Mouse (Mus musculus) retina, adult 2 months (tissue): ENCODE results near the gene E4f1.
A peak's percentile ranks its signal among the peaks of the same experiment; 100 is the strongest.

Experiments used
- DNase-seq: peaks from one replicate; pipeline ENCODE4 v3.0.0-alpha.2; 2012; ENCODE audit warnings: low read depth, low spot score

The E4f1 gene

GRCm38 (mm10) chr17:24481027-24481815 is 11.1 kb upstream of the E4f1 start:
- no peak for DNase-seq

GRCm38 (mm10) chr17:24480201-24480826 is 10.2 kb upstream of the E4f1 start:
- DNase-seq: no peak

DNA sequence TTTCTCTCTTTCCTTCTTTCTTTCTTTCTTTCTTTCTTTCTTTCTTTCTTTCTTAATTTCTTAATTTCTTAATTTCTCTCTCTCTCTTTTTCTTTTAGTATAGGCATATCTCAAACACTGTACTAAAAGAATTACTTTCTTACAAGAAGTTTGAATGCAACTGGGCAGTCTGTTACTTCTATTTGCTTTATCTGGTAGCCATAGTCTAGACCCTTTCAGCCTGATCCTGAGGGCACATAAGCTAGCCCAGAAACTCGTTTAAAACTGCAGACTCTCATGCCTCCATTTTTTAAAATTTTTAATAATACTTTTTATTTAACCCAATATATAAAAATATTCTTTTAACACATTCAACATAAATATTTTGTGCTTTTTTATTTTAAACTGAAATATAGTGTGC is 9.3 kb upstream of the E4f1 start:
- DNase-seq: no peak

GRCm38 (mm10) chr17:24478663-24479380 is 8.7 kb upstream of the E4f1 start, which contains the start of gene Mlst8:
Gene Mlst8 (minus strand): TSS chr17:24479078.
- peak; percentile 89 for DNase-seq

GRCm38 (mm10) chr17:24477985-24478600 is 8.0 kb upstream of the E4f1 start:
- no peak for DNase-seq

DNA sequence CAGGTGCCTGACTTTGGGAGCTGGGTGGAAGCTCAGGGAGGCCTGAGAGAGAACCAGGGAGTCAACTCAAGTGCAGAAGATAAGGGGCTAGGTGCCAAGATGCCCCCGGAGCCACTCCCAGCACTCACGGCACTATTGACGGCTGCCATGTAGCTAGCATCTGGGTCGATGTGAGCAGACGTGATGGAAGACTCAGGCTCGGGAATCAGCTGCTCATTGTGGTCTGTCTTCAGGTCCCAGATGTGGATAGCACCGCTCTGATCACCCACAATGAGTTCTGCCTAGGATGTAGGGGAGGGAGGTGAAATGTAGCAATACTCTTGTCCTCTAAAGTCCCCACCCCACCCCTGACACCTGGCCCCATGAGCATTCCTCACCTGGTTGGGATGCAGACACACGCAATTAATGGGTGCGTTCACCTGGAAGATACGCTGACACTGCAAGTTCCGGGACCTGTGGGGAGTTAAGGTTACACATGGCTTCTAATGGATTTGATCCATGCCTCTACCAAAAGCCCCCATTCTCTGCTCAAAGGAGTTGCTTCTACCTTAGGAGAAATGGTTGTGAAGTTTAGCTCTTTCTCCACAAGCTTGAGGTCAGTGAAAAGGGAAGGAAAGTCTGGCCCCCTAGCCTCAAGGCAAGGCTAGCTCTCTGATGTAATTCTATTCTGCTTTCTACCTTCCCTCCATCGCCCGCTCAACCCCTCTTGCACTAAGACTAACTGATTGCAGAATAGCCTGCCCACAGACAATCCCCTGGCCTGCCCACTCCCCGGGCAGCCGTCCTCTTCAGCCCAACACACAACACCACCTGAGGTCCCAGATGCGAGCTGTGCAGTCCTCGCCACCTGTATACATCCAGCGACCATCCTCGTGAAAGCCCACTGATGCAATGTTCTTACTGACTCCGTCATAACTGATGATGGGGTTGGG is 7.2 kb upstream of the E4f1 start:
- DNase-seq: no peak

DNA sequence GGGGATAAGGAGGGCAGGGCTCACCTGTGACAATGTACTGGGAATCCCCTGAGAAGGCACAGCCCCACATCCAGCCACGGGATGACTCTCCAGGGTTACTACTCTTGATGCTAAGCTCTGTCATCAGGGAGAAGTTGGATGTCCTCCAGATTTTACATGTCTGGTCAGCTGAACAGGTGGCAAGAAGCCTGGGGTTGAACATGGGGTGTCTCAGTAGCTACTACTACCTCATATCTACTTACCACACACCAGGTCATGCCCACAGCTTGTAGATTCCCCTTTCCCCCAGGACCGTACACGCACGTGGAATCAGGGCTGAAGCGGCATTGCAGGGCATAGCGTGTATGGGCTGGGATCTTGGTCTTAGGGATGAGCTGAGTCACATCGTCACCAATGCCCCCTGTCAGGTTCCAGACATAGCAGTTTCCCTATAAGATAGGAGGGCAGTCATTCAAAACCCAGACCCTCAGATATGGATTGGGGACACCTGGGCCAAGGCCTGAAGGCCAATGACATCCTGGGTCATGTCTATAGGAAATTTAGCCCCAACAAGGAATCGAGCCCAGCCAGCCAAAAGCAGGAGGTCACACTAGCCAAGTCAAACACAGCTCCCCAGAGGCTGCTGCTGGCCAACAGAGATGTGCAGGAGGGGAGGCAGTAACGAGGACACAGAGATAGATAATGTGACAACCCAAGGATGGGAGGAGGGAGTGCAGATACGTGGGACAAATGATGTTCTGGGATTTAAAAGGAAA is 6.1 kb upstream of the E4f1 start:
- DNase-seq: no peak

DNA sequence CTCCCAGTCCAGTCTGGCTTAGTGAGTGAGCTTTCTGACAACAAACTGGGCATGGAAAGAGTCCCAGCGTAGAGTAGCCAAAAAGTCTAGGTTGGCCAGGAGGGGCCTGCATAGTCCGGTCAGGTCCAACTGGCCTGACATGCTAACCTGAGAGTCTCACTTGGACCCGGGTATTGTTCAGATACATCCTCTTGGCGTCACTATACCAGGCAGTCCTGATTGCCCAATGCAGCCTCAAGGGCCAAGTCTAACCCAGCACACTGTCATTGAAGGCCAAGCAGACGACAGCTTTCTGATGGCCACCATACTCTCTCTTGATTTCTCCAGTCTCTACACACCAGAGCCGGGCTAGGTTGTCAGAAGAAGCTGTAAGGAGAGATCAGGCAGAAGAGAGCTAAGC is 5.5 kb upstream of the E4f1 start:
- no peak for DNase-seq

- no peak for DNase-seq
Measured at GRCm38 (mm10) chr17:24474557-24474956, 4.4 kb upstream of the E4f1 start.

DNA sequence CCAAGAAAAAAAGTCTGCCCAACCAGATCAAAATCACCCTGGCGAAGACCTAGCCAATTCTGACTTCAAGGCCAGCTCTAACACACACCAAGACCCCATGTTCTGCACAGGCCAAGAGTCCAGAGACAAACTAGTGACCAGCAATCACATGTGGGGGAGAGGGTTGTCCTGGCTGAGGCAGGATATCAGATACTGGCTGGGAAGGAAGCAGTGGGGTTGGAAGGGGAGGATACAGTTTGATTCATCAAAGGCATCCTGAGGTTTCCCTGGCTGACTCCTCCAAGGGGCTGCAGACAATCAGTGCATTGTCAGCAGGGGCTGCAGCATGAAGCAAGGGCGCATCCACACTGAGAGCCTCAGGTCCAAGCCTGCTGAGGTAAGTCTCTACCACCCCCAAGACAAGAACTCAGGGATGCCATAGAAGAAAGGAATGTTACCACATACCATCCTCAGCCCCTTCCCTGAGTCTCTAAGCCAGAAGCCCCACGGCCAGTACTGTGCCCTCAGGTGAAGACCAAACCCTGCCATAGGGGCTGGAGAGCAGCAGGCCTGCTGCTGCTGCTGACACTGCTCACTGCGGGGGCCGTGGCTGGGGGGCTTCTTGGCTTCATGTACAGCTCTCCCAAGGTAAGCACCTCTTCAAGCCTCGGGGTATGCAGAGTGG is 3.6 kb upstream of the E4f1 start, which contains the start of gene Bricd5:
Gene Bricd5, plus strand, starts transcription at position 273 of the 664 bp plus-strand sequence.
- DNase-seq: no peak

DNA sequence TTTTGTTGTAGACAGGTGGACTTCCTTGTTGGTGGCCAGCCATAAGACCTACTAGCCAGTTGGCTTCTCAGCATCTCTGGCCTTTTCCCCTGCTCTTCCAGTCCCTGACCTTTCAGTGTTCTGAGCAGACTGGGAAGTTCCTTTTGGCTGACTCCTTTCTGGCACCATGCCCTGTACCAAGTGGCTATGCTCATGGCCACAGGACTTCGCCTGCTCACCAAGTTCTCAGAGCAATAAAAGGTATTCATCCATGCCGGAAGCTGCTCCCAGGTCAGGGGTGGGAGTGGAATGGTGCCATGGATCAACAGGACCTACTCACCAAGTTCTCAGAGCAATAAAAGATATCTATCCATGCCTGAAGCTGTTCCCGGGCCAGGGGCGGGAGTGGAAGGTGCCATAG is 2.4 kb upstream of the E4f1 start:
- no peak for DNase-seq

DNA sequence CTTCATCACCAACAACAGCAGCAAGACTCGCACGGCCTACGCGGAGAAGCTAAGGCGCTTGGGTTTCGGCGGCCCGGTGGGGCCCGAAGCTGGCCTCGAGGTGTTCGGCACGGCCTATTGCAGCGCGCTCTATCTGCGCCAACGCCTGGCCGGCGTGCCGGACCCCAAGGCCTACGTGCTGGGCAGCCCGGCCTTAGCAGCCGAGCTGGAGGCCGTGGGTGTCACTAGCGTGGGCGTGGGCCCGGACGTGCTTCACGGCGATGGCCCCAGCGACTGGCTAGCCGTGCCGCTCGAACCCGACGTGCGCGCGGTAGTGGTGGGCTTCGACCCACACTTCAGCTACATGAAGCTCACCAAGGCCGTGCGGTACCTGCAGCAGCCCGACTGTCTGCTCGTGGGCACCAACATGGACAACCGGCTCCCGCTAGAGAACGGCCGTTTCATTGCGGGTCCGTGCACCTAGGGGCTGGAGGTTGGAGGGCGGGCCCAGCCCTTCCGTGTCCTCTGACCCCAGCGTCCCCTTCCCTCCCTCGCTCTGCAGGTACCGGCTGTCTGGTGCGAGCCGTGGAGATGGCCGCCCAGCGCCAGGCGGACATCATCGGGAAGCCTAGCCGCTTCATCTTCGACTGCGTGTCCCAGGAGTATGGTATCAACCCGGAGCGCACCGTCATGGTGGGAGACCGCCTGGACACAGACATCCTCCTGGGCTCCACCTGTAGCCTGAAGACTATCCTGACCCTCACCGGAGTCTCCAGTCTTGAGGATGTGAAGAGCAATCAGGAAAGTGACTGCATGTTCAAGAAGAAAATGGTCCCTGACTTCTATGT is 801 bp upstream of the E4f1 start:
- DNase-seq: no peak

- DNase-seq: no peak
Measured at GRCm38 (mm10) chr17:24469336-24469909, 690 bp downstream of the E4f1 start.

DNA sequence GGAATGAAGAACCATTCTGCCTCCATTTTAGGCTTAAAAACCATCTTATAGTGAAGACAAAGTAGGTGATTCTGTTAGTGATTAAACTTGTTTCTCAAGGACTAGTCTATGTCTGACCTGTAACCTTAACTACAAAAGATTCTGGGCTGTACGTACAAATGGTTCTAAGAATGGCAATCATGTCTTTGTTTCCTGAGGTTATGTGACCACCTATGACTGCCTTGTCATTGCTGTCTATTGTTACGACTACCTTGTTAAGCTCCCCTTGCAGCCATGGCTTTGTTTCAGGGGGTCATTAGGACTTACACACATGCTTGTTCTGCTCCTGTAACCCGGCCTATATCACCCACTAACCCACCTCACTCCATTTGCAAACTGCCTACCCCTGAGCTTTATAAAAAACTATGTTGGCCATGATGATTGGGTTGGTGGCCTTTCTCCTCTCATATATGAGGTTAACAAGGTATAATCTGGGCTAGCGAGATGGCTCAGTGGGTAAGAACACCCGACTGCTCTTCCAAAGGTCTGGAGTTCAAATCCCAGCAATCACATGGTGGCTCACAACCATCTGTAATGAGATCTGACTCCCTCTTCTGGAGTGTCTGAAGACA is 1.4 kb downstream of the E4f1 start:
- no peak for DNase-seq

DNA sequence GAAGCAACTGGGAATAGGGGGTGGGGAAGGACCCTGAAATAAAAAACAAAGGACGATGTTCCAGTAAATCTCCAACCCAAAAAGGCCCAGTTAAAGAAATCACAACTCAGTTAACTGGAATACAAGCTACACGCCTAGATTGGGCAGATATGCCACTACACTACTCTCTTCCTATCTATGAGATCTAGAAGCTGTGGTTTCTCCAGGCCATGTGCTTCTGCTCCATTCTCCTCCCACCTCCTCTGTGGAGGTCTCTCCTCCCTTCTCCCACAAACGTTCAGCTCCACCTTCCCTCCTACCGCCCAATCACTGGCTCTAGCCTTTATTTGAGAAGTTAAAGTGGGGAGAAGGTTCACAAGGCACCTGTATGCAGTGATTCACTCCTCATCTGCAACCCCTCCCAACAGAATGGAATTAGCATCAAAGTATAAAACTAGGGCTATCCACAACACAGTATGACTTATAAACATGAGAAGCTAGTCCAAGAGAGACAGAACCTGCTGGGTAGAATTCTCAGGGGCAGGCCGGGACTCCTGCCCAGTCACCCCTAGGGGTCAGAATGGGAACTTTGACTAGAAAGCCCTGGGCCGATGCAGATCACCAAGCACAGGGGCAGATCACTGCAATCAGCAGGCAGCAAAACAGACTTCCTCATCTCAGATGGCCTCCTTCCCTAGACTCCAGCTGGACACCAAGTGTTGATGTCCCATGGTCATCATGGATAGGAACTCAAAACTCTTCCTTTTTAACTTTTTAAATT is 6.6 kb downstream of the E4f1 start:
- DNase-seq: no peak

- no peak for DNase-seq
Measured at GRCm38 (mm10) chr17:24462932-24463331, 7.2 kb downstream of the E4f1 start.

- no peak for DNase-seq
Measured at GRCm38 (mm10) chr17:24461580-24461979, 8.5 kb downstream of the E4f1 start.
